Mouse (Mus musculus): ENCODE results near the gene Gm20388. TPM values are rescaled to one million over a fixed set of nuclear protein-coding genes. Genes with fewer than 3 reads are reported as not detected.
A peak's percentile ranks its signal among the peaks of the same experiment; 100 is the strongest.

Gm20388 gene
- total RNA-seq, 1 experiment from 2014 or later, result 35.7 TPM

DNA sequence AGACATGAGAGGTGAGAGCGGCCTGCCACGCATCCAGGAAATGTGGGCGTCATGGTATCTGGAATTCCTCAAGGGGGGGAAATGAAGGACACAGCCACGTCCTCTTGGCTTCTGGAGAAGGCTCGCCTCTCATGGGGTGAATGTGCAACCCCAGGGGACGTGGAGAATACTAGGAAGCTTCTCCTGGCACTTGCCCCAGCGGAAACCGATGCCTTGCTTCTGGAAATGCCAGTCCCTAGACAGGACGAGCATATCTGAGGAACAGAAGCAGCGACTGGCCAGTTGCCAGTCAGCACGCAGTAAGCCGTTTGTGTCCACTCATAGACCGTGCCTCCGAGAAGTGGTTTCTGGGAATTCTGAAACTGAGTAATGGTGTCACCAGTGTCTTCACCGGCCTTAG, 126.6 kb downstream of the Gm20388 start:
- ATAC-seq (replicated peaks; ENCODE audit: low read depth, poor library complexity, severe bottlenecking), result no peak

DNA sequence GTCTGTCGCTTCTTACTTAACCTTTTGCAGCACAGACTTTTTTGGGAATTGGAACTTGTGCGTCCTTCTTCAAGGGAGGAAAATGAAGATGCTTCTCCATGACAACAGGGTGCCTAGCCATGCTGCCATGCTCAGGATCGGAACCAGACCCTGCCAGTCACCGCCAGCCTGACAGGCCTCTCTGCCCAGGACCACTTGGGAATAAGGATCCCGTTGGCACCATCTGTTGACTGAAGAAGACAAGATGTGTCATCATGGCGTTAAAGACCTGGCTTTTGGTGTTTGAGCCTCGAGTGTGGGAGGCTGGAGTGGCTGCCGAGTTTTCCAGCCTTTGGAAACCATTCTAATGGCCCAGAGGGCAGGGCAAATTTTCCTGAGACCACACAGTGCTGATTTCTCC, 127.0 kb downstream of the Gm20388 start:
- no peak for ATAC-seq (replicated peaks; ENCODE audit: low read depth, poor library complexity, severe bottlenecking)

DNA sequence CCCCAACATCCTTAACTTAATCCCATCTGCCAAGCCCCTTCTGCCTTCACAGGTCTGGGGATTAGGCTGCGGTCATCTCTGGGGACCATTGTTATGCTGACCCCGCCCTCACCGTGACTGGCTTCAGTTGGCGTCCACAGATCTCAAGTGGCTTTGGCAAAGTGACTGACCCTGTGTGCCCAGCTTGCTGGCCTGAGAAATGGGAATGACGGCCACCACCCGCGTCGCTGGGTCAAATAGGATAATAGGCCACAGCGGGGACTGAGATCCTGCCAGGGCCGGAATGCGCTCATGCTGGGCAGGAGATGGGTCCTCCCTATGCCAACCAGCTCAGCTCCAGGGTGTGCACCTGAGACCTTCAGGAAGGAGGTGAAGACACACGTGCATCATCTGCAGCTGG, 128.1 kb downstream of the Gm20388 start:
- ATAC-seq (replicated peaks; ENCODE audit: low read depth, poor library complexity, severe bottlenecking), result no peak

DNA sequence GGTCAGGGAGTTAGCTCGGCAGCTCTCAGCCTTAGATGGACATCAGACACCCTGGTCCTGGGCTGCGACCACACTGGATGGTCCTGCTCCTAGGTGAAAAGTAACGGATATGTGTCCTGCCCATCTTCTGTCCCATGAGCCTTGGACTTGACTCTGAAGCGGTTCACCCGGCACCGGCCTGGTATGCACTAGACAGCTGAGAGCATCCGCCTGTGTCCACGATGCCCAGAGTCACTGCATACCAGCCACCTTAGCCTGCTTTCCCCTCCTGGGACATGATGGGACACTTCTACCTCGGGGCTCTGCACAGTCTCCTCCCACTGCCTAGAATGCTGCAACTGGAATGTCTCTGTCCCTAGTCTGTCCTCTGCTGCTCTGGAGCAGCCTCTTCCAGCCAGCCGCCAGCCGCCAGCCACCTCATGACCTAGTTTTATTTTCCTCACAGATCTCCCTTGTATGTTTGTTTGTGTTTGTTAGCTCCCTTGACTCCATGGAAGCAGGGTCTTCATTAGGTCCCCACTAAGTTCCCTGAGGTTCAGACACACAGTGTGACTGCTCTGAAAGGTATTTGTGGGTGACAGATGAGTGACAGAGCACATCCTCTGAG, 128.8 kb downstream of the Gm20388 start:
- ATAC-seq (replicated peaks; ENCODE audit: low read depth, poor library complexity, severe bottlenecking), result no peak

DNA sequence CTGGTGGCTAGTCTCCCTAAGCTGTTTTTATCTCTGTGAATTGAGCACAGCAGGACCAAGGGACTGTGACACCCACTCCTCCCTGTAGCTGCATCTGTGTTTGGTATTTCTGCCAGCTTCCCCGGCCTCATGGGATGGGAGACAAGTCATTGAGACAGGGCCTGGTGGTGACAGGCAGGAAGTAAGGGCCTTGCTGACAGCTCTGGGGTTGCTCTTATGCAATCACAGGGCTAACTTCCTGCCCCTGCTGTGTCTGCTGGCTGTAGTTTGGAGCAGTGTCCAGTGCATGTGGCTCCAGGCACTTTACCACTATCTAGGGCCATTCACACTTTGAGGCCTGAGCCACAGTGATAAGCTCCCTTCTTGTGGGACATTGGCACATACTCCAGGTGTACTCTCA, 130.2 kb downstream of the Gm20388 start:
- peak; percentile 92 for ATAC-seq (replicated peaks; ENCODE audit: low read depth, poor library complexity, severe bottlenecking)

DNA sequence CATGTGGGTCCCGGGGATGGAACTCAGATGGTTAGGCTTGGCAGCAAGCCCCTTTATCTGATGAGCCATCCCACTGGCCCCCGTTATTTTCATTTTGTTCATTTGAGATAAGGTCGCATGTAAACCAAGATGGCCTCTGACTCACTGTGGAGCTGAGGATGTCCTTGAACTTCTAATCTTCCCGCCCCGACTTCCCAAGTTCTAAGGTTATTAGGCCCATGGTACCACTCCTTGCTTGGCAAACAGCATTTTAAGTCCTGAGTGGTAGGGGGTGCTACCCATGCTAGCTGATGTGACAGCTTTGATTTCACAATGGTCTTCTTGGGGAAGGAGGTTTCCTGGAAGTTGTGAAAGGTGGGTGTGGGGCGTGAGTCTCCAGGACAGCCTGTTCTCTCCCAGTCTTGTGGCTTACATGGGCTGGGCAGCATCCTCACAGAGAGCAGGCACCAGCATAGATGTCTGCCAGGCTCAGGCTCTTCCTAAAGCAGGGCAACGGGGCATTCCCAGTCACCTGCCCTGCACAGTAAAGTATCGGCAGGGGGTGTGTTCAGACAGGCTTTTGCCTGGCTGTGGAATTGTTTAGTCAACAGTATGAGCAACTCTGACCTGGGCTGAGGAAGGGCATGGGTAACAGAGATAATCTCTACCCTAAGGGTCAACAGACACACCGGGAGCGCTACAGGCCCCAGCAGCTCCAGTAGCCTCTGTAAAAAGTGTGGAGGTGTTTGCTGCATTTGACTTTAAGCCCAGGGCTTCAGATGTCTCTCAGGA, 132.1 kb downstream of the Gm20388 start:
- ATAC-seq (replicated peaks; ENCODE audit: low read depth, poor library complexity, severe bottlenecking), result peak; percentile 26; the same call in 1 of the 2 replicates

DNA sequence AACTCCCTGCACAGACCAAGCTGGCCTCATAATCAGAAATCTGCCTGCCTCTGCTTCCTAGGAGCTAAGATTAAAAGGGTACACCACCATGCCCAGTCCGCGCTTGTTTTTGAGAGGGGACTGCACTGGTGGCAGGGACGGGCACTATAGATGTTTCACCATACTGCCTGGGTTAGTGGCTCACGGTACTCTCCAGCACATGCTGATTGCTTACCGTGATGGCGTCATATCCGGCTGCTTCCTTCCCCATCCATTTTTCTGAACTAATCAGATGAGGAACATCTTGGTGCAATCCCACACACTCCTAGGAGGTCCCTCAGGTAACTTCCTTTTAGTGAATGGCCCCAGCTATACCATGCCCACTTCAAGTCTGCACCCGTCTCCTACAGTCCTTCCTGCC, 134.3 kb downstream of the Gm20388 start:
- no peak for ATAC-seq (replicated peaks; ENCODE audit: low read depth, poor library complexity, severe bottlenecking)

DNA sequence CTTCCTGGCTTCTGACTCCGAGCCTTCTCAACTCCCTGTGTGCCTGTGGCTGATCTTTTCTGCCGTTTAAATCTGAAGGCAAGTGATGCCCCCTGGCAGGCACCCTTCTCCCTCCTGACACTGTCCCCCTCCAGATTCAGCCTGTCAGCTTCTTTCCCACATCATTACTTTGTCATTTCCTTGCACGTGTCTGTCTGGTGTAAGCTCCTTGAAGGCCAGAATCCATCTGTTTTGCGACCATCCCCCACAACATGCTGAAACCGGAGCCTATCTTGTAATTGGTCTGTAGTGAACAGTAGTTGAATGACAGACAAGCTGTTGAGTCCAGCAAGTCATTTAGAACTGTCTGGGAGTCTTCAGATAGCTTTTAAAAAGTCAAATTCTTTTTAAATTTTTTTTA, 134.8 kb downstream of the Gm20388 start:
- no peak for ATAC-seq (replicated peaks; ENCODE audit: low read depth, poor library complexity, severe bottlenecking)

DNA sequence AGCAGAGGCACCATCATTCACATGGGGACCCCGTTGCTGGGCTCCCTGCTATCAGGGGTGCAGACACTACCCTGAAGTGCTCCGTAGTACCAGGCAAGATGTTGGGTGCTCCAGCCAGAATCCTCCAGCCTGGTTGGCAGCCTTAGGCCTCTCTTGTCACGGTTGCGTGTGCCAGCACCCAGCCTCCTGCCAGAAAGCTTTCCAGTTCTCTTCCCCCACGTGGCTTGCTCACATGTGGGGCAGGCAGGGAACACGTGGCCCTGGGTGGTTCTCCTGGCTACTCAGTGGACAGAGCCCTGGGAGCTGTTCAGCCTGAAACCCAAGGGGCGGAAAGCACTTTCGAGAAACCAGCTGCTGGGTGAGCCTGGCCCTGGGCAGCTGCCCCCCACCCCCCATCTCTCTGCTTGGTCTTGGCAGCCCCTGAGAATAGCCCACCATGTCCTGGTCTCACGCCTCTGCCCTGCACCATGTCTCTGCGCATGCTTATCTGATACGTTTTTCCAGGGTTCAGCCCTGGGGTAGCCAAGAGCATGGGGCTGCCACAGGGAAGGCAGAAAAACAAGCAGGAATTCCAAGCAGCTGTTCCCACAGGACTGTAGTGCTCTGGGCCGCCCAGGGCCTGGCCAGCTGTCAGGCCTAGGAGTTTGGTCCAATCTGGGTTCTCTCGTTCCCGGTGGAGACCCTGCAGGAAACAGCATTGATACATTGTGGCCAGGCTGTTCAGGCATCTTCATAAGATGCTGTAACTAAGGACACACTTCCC, 135.8 kb downstream of the Gm20388 start:
- ATAC-seq (replicated peaks; ENCODE audit: low read depth, poor library complexity, severe bottlenecking), result no peak

DNA sequence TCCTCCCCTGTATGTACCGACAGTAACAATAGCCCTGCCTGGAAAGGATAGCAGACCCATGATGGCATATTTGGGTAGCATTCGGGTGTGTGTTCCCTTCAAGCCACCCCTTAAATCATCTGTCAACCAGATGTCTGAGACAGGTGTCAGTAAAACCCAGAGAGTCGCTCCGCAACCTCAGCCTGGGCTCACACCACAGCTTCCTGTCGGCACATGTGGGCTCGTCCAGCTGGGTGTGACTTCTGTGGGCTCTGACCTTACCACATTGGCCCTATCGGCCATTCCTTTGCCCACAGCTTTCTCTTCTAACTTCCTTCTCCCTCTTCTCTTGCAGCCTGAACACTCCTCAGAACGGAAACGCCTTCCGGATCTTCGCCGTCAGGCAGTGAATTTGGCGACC, 139.3 kb downstream of the Gm20388 start:
- peak; percentile 86 for ATAC-seq (replicated peaks; ENCODE audit: low read depth, poor library complexity, severe bottlenecking)

DNA sequence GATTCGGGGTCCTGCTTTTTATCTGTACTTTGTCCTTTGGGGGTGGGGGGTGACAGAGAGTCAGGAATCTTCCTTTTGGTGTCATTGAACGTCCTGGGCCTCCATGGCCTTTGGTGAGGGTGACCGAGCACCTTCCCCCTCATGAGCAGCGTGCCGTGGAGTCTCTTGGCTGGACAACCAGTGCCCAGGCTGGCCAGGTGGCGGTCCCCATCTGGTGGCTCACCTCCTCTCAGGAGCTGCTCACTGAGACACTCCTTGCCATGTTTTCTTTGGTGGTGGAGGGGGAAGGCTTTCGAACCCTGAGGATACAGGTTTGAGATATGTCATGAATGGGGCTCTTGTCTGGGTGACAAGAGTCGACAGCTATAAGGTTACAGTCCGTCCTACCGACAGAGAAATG, 139.7 kb downstream of the Gm20388 start:
- peak; percentile 28 for ATAC-seq (replicated peaks; ENCODE audit: low read depth, poor library complexity, severe bottlenecking)

DNA sequence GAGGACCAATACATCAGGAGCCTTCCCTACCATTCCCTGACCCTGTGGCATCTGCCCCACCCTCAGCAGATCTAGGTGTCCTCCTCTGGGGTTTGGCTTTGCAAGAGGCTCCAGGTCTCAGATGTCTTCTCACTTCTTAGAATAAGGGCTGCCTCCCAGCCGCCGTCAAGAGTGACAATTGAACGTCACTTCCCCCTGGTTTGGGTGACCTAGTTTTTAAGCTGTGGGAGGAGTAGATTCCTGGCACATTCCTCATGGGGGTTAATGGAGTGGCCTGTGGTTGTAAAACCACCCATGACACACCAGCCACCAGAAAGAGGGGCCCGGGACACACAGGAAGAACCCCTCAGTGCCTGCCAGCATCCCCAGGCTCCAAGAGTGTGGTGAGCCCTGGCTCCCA, 140.4 kb downstream of the Gm20388 start:
- peak; percentile 45 for ATAC-seq (replicated peaks; ENCODE audit: low read depth, poor library complexity, severe bottlenecking)

DNA sequence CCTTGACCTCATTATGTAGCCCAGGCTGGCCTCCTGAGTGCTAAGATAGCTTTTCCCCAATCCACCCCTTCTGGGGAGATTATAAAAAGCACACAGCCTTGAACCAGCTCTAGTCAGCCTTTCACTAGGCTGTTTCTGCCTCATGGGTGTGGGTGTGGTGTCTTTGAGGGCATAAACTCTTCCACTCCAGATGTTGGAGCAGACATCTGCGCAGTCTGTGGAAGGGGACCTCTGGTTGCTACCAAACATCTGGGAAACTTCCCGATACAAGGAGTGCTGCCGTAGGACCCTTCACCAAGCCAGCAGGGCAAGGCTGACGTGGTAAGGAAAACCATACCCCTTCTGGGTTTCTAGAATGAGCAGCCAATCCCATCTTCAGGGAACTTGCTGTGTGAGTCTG, 141.3 kb downstream of the Gm20388 start:
- ATAC-seq (replicated peaks; ENCODE audit: low read depth, poor library complexity, severe bottlenecking), result no peak

DNA sequence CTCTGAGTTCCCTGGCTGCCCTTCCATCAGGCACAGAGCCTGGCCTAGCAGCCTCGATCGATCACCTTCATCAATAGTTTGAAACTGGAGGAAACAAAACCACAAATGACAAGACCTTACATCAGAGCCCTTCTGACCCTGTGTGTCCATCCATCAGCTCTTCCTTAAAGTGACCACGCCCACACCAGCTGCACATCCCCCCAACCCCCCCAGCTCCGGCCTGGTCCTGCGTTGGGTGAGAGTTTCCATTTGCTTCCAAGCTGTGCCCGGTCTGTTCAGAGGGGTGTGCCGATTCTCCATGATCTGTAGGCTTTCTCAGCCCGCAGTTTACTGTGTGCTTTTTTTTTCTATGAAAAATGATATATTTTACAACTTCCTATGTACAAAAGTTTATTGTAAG, 141.7 kb downstream of the Gm20388 start:
- ATAC-seq (replicated peaks; ENCODE audit: low read depth, poor library complexity, severe bottlenecking), result no peak

DNA sequence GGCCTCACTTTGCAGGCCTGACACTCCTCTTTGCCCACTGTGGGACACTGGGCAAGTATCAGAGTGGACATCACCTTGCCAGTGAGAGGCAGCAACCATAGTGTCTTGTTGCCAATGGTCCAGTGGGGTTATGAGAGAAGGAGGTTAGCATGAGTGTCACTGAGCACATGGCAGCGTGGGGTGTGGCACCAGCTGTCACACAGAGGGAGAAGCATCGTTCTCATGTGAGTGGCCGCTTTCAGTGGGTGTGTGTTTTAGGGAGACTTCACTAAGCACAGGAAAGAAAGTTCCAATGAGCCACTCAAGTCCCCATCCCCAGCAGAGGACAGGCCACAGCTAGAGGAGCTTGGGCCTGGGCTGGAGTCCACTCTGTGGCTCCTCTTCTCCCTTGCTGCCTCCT, 144.2 kb downstream of the Gm20388 start:
- no peak for ATAC-seq (replicated peaks; ENCODE audit: low read depth, poor library complexity, severe bottlenecking)

DNA sequence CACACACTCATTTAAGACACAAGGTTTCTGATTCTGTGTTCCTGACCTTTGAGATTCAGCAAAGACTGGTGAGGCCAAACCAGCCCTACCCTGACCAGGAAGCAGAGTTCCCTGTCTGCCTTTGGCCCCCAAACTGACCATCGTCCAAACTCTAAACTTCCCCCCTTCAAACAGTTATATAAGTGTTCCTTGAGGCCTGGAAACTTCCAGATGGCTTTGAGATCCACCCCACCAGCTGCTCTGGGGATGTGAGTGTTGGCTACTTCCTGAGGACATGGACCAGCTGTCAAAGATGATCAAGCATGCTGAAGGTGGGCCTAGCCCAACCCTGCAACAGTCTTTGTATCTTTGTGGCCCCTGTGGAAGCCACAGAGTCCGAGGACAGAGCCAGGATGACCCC, 146.4 kb downstream of the Gm20388 start:
- ATAC-seq (replicated peaks; ENCODE audit: low read depth, poor library complexity, severe bottlenecking), result no peak

DNA sequence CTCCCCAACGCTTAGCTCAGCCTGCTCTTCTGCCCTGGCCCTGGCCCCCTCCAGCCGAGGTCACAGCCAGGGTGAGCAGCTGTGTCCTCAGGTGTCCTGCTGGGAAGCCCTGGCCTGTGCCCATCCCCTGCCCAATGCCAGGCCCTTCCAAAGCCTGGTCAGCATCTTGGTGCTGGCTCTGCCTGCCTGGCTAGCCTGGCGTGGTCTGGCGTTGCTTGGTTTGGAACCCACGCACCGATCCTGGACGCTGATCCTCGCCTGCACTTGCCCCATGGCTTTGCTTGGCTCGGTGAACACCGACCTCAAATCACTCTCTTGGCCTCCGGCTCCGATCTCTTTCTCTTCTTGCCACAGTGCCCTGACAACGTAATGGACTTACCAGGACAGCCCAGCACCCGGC, 152.1 kb downstream of the Gm20388 start:
- ATAC-seq (replicated peaks; ENCODE audit: low read depth, poor library complexity, severe bottlenecking), result no peak

DNA sequence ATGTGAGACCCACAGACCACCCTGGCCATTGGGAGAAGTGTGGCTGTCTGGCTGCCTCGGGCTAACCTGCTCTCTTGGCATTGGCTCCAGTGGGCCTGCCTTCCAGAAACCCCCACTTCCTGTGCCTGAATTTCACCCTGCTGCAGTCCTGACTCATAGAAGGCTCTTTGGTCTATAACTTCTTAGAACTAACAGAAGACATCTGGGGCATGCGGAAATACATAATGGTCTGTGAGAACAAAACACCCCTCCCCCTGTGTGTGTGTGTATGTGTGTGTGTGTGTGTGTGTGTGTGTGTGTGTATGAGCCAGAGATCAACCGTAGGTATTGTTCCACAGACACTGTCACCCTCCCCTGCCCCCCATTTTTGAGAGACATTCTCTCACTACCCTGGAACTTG, 152.7 kb downstream of the Gm20388 start:
- no peak for ATAC-seq (replicated peaks; ENCODE audit: low read depth, poor library complexity, severe bottlenecking)

DNA sequence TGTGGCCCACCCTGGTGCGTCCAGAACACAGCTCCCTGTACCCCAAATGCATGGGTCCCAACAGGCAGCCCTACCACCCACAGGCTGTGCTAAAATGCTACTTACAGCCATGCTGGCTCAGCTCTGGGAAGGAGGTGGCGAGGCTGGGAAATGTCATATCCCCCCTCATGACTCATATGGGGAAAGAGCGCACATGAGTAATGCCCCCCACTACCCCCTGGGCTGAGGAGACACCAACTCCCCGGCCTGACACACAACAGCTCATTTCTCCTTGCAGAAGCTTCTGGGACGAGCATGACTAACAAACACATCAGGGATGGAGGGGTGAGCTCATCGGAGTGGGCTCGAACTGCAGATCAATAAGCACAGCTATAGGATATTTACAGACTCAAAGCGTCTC, 155.0 kb downstream of the Gm20388 start:
- no peak for ATAC-seq (replicated peaks; ENCODE audit: low read depth, poor library complexity, severe bottlenecking)

DNA sequence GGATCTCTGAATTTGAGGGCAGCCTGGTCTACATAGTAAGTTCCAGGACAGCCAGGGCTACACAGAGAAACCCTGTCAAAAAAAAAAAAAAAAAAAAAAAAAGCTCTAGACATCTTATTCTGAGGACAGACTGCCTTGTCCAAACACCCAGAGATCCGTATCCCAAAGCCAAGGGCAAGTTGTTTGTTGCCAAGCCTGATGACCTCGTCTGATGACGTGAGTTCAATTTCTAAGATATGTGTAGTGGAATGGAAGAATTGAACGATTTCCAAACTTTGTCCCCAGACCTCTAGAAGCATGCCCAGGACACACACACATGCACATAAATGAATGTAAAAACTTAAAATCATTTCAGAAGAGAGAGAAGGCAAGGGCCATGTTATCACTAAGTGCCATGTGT, 155.6 kb downstream of the Gm20388 start:
- ATAC-seq (replicated peaks; ENCODE audit: low read depth, poor library complexity, severe bottlenecking), result no peak

DNA sequence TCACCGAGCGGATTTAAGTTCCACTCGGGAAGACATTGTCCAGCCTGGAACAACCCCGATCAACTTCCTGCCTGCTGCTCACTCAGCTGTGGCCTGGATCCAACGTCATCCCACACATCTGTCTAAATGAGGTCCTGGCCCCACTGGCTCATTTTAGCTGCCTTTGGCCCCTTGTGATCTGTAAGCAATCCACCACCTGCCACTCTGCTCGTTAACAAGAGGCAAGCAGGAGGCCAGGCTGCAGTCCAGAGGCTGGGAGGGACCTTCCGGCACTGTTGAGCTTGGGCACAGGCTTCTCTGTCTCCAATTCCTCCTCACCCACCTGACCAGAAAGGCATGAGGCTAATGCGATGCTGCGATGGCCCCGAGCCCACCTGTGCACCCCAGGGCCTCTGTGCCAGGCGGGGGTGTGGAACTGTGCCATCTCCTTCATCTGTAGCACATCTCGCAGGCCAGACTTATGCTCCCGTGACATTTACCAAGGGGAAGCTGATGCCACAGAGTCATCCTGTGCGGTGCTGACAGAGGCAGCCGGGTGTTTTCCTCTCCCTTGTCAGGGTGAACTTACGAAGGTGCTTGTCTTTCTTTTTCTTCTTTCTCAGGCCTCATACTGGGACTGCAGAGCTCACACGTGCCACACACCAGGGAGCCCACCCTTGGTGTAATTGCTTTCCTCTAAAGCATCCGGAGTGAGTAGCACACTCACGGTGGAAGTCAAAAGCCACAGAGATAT, 157.5 kb downstream of the Gm20388 start:
- ATAC-seq (replicated peaks; ENCODE audit: low read depth, poor library complexity, severe bottlenecking), result no peak

All from common myeloid progenitor, adult 5-6 weeks (primary cell).